Mouse (Mus musculus): Measurements from ENCODE around the gene Cxcl1. TPM values are rescaled to one million over a fixed set of nuclear protein-coding genes. Genes with fewer than 3 reads are reported as not detected.

The Cxcl1 gene
- polyA plus RNA-seq, 1 experiment from 2014 or later: 0.85 TPM

GRCm38 (mm10) chr5:90859031-90859430 lies 32.0 kb upstream of the Cxcl1 start:
- no peaks in the 10 kb centered on the region for H3K9me3 ChIP-seq (ENCODE audit: control insufficient read depth, low read length)
- H3K27ac ChIP-seq (ENCODE audit: low read depth, low read length): no peak overlapping the region
- no peaks in the 10 kb centered on the region for H3K27me3 ChIP-seq (ENCODE audit: control insufficient read depth, insufficient read depth, low read length)
- H3K4me1 ChIP-seq (ENCODE audit: control insufficient read depth, insufficient read depth, low read length): 0 out of 2 replicates have a peak, but pooled peaks cover 4% of the 10 kb centered on the region
- ATAC-seq (ENCODE audit: low FRiP score, low TSS enrichment): no peak
- no peak overlapping the region for H3K4me2 ChIP-seq (replicated peaks; ENCODE audit: low read depth, low read length)
- WGBS: 74% methylated on average over 3 of the region's 3 CpGs
- H3K36me3 ChIP-seq (ENCODE audit: control insufficient read depth, insufficient read depth, low read length): no peaks in the 10 kb centered on the region
- H3K9ac ChIP-seq (ENCODE audit: low read depth, low read length): no peak overlapping the region
- no peak overlapping the region for H3K4me3 ChIP-seq (ENCODE audit: low read length)

- H3K4me2 ChIP-seq (replicated peaks; ENCODE audit: low read depth, low read length): no peak overlapping the region
- no peak overlapping the region for H3K27ac ChIP-seq (ENCODE audit: low read depth, low read length)
- no peaks in the 10 kb centered on the region for H3K4me1 ChIP-seq (ENCODE audit: control insufficient read depth, insufficient read depth, low read length)
- no peak overlapping the region for H3K9ac ChIP-seq (ENCODE audit: low read depth, low read length)
- H3K36me3 ChIP-seq (ENCODE audit: control insufficient read depth, insufficient read depth, low read length): no peaks in the 10 kb centered on the region
- 89% methylated on average over 6 of the region's 6 CpGs for WGBS
- H3K9me3 ChIP-seq (ENCODE audit: control insufficient read depth, low read length): no peaks in the 10 kb centered on the region
- no peaks in the 10 kb centered on the region for H3K27me3 ChIP-seq (ENCODE audit: control insufficient read depth, insufficient read depth, low read length)
- H3K4me3 ChIP-seq (ENCODE audit: low read length): no peak overlapping the region
- ATAC-seq (ENCODE audit: low FRiP score, low TSS enrichment): no peak
Measured at GRCm38 (mm10) chr5:90861876-90862375, 29.1 kb upstream of the Cxcl1 start.

GRCm38 (mm10) chr5:90866770-90867169 lies 24.3 kb upstream of the Cxcl1 start:
- Histone ChIP-seq H3K36me3 (ENCODE audit: control insufficient read depth, insufficient read depth, low read length) (no peaks in the 10 kb centered on the region), H3K4me1 (ENCODE audit: control insufficient read depth, insufficient read depth, low read length) (no peaks in the 10 kb centered on the region), H3K27ac (ENCODE audit: low read depth, low read length) (no peak overlapping the region), H3K4me2 (replicated peaks; ENCODE audit: low read depth, low read length) (no peak overlapping the region), H3K4me3 (ENCODE audit: low read length) (no peak overlapping the region), H3K27me3 (ENCODE audit: control insufficient read depth, insufficient read depth, low read length) (no peaks in the 10 kb centered on the region), H3K9me3 (ENCODE audit: control insufficient read depth, low read length) (no peaks in the 10 kb centered on the region), H3K9ac (ENCODE audit: low read depth, low read length) (no peak overlapping the region)
- ATAC-seq (ENCODE audit: low FRiP score, low TSS enrichment): no peak

GRCm38 (mm10) chr5:90872377-90872776 lies 18.7 kb upstream of the Cxcl1 start:
- no peaks in the 10 kb centered on the region for H3K9me3 ChIP-seq (ENCODE audit: control insufficient read depth, low read length)
- no peak overlapping the region for H3K4me2 ChIP-seq (replicated peaks; ENCODE audit: low read depth, low read length)
- no peak overlapping the region for H3K9ac ChIP-seq (ENCODE audit: low read depth, low read length)
- no peak for ATAC-seq (ENCODE audit: low FRiP score, low TSS enrichment)
- 73% methylated on average over 7 of the region's 7 CpGs for WGBS
- no peaks in the 10 kb centered on the region for H3K4me1 ChIP-seq (ENCODE audit: control insufficient read depth, insufficient read depth, low read length)
- H3K27me3 ChIP-seq (ENCODE audit: control insufficient read depth, insufficient read depth, low read length): no peaks in the 10 kb centered on the region
- no peak overlapping the region for H3K27ac ChIP-seq (ENCODE audit: low read depth, low read length)
- H3K4me3 ChIP-seq (ENCODE audit: low read length): no peak overlapping the region
- no peaks in the 10 kb centered on the region for H3K36me3 ChIP-seq (ENCODE audit: control insufficient read depth, insufficient read depth, low read length)

GRCm38 (mm10) chr5:90876045-90876444 lies 15.0 kb upstream of the Cxcl1 start:
- Histone ChIP-seq H3K4me2 (replicated peaks; ENCODE audit: low read depth, low read length) (no peak overlapping the region), H3K4me3 (ENCODE audit: low read length) (no peak overlapping the region), H3K27ac (ENCODE audit: low read depth, low read length) (no peak overlapping the region), H3K9me3 (ENCODE audit: control insufficient read depth, low read length) (no peaks in the 10 kb centered on the region), H3K4me1 (ENCODE audit: control insufficient read depth, insufficient read depth, low read length) (no peaks in the 10 kb centered on the region), H3K9ac (ENCODE audit: low read depth, low read length) (no peak overlapping the region), H3K27me3 (ENCODE audit: control insufficient read depth, insufficient read depth, low read length) (no peaks in the 10 kb centered on the region), H3K36me3 (ENCODE audit: control insufficient read depth, insufficient read depth, low read length) (no peaks in the 10 kb centered on the region)
- 74% methylated on average over 4 of the region's 4 CpGs for WGBS
- no peak for ATAC-seq (ENCODE audit: low FRiP score, low TSS enrichment)

- no peak overlapping the region for H3K4me3 ChIP-seq (ENCODE audit: low read length)
- no peaks in the 10 kb centered on the region for H3K4me1 ChIP-seq (ENCODE audit: control insufficient read depth, insufficient read depth, low read length)
- H3K9ac ChIP-seq (ENCODE audit: low read depth, low read length): no peak overlapping the region
- no peaks in the 10 kb centered on the region for H3K36me3 ChIP-seq (ENCODE audit: control insufficient read depth, insufficient read depth, low read length)
- no peak overlapping the region for H3K27ac ChIP-seq (ENCODE audit: low read depth, low read length)
- H3K27me3 ChIP-seq (ENCODE audit: control insufficient read depth, insufficient read depth, low read length): no peaks in the 10 kb centered on the region
- no peak overlapping the region for H3K4me2 ChIP-seq (replicated peaks; ENCODE audit: low read depth, low read length)
- ATAC-seq (ENCODE audit: low FRiP score, low TSS enrichment): no peak
- 75% methylated on average over 8 of the region's 8 CpGs for WGBS
- H3K9me3 ChIP-seq (ENCODE audit: control insufficient read depth, low read length): no peaks in the 10 kb centered on the region
Measured at GRCm38 (mm10) chr5:90876471-90877172, 14.4 kb upstream of the Cxcl1 start.

GRCm38 (mm10) chr5:90877173-90877512 lies 13.9 kb upstream of the Cxcl1 start:
- Histone ChIP-seq H3K9ac (ENCODE audit: low read depth, low read length) (no peak overlapping the region), H3K27ac (ENCODE audit: low read depth, low read length) (no peak overlapping the region), H3K4me1 (ENCODE audit: control insufficient read depth, insufficient read depth, low read length) (no peaks in the 10 kb centered on the region), H3K9me3 (ENCODE audit: control insufficient read depth, low read length) (no peaks in the 10 kb centered on the region), H3K27me3 (ENCODE audit: control insufficient read depth, insufficient read depth, low read length) (no peaks in the 10 kb centered on the region), H3K4me3 (ENCODE audit: low read length) (no peak overlapping the region), H3K36me3 (ENCODE audit: control insufficient read depth, insufficient read depth, low read length) (no peaks in the 10 kb centered on the region), H3K4me2 (replicated peaks; ENCODE audit: low read depth, low read length) (no peak overlapping the region)
- no peak for ATAC-seq (ENCODE audit: low FRiP score, low TSS enrichment)

GRCm38 (mm10) chr5:90879307-90880014 lies 11.6 kb upstream of the Cxcl1 start:
- H3K27me3 ChIP-seq (ENCODE audit: control insufficient read depth, insufficient read depth, low read length): no peaks in the 10 kb centered on the region
- 72% methylated on average over 3 of the region's 3 CpGs for WGBS

GRCm38 (mm10) chr5:90880335-90880850 lies 10.6 kb upstream of the Cxcl1 start:
- WGBS: 52% methylated on average over 7 of the region's 7 CpGs
- Histone ChIP-seq H3K9me3 (ENCODE audit: control insufficient read depth, low read length) (no peaks in the 10 kb centered on the region), H3K9ac (ENCODE audit: low read depth, low read length) (no peak overlapping the region), H3K4me3 (ENCODE audit: low read length) (no peak overlapping the region), H3K4me2 (replicated peaks; ENCODE audit: low read depth, low read length) (no peak overlapping the region), H3K36me3 (ENCODE audit: control insufficient read depth, insufficient read depth, low read length) (no peaks in the 10 kb centered on the region), H3K4me1 (ENCODE audit: control insufficient read depth, insufficient read depth, low read length) (no peaks in the 10 kb centered on the region), H3K27me3 (ENCODE audit: control insufficient read depth, insufficient read depth, low read length) (no peaks in the 10 kb centered on the region), H3K27ac (ENCODE audit: low read depth, low read length) (no peak overlapping the region)
- peak; percentile 68 for ATAC-seq (ENCODE audit: low FRiP score, low TSS enrichment)

More at GRCm38 (mm10) chr5:90879307-90880014, 11.6 kb upstream of the Cxcl1 start:
- no peak overlapping the region for H3K27ac ChIP-seq (ENCODE audit: low read depth, low read length)
- no peak overlapping the region for H3K9ac ChIP-seq (ENCODE audit: low read depth, low read length)
- H3K4me3 ChIP-seq (ENCODE audit: low read length): no peak overlapping the region
- no peak overlapping the region for H3K4me2 ChIP-seq (replicated peaks; ENCODE audit: low read depth, low read length)
- H3K36me3 ChIP-seq (ENCODE audit: control insufficient read depth, insufficient read depth, low read length): no peaks in the 10 kb centered on the region
- H3K4me1 ChIP-seq (ENCODE audit: control insufficient read depth, insufficient read depth, low read length): no peaks in the 10 kb centered on the region
- H3K9me3 ChIP-seq (ENCODE audit: control insufficient read depth, low read length): no peaks in the 10 kb centered on the region
- no peak for ATAC-seq (ENCODE audit: low FRiP score, low TSS enrichment)
